ENCODE assay signal across 30 mouse cellular contexts in genomic region chr2:31929664-31930063, GRCm38 (mm10). TPM values are rescaled to one million over a fixed set of nuclear protein-coding genes. Genes with fewer than 3 reads are reported as not detected.
DNase-seq lines count a peak whose midpoint lies in the region; ATAC-seq lines count a peak whose summit lies in the region.
"Had no signal": no experiment of that assay in that cellular context is flagged by ENCODE, and none has a peak within 500 bp of the region (broad histone marks: within the 10 kb centered on the region; RNA-seq: fewer than 3 reads in every experiment).

No protein-coding gene starts in this region.

- 89% methylated on average over 3 of the region's 3 CpGs for WGBS in forebrain, embryonic 10.5 days

- peak; percentile 50 for ATAC-seq in granulocyte monocyte progenitor cell, adult 5-6 weeks (replicated peaks; ENCODE audit: poor library complexity, severe bottlenecking)
- ATAC-seq: forebrain, embryonic 13.5 days; midbrain, embryonic 15.5 days had no signal

- peaks cover 17% of the 10 kb centered on the region for H3K4me1 ChIP-seq in forebrain, embryonic 10.5 days
- H3K4me1 ChIP-seq: embryonic facial prominence, embryonic 15.5 days; kidney, embryonic 15.5 days; limb, embryonic 12.5 days; liver, embryonic 15.5 days; midbrain, embryonic 15.5 days had no signal

- DNase-seq in thymus, postnatal 0 days (ENCODE audit: low spot score): peak; percentile 63
- DNase-seq in thymus, postnatal 4 days: no peak
- DNase-seq in naive thymus-derived CD4-positive, alpha-beta T cell, adult 2 months (ENCODE audit: low read depth): peak; percentile 74
- DNase-seq in heart, postnatal 36 days: no peak
- no peak for DNase-seq in adrenal gland, postnatal 10 days
- no peak for DNase-seq in forebrain, embryonic 10.5 days (ENCODE audit: extremely low spot score, low spot score)
- DNase-seq: adrenal gland, postnatal 25 days; cerebellum, adult 11-12 months; cerebellum, postnatal 10 days; gastrocnemius, postnatal 14 days; heart, adult 2 months; heart, postnatal 10 days; kidney, adult 11 months; lung, embryonic 14.5 days; lung, postnatal 14 days; right cerebral cortex, adult 18-20 months; spleen, adult 18-20 months had no signal

- no peak overlapping the region for H3K27ac ChIP-seq in forebrain, embryonic 10.5 days
- H3K27ac ChIP-seq: embryonic facial prominence, embryonic 10.5 days; embryonic facial prominence, embryonic 15.5 days; forebrain, embryonic 13.5 days; heart, adult 2 months; heart, embryonic 13.5 days; hindbrain, embryonic 12.5 days; kidney, embryonic 15.5 days; limb, embryonic 12.5 days; liver, embryonic 15.5 days; midbrain, embryonic 10.5 days; midbrain, embryonic 15.5 days; neural tube, embryonic 12.5 days had no signal

- H3K4me3 ChIP-seq in forebrain, embryonic 10.5 days: no peak overlapping the region
- H3K4me3 ChIP-seq: embryonic facial prominence, embryonic 10.5 days; embryonic facial prominence, embryonic 15.5 days; forebrain, embryonic 13.5 days; heart, adult 2 months; heart, embryonic 13.5 days; hindbrain, embryonic 12.5 days; kidney, embryonic 15.5 days; limb, embryonic 12.5 days; liver, embryonic 15.5 days; midbrain, embryonic 10.5 days; midbrain, embryonic 15.5 days; neural tube, embryonic 12.5 days had no signal

- H3K36me3 ChIP-seq in forebrain, embryonic 10.5 days (replicated peaks): no peaks in the 10 kb centered on the region
- H3K36me3 ChIP-seq: embryonic facial prominence, embryonic 10.5 days; embryonic facial prominence, embryonic 15.5 days; heart, embryonic 13.5 days; hindbrain, embryonic 12.5 days; kidney, embryonic 15.5 days; limb, embryonic 12.5 days; liver, embryonic 15.5 days; midbrain, embryonic 10.5 days; midbrain, embryonic 15.5 days; neural tube, embryonic 12.5 days had no signal

- no peaks in the 10 kb centered on the region for H3K9me3 ChIP-seq in forebrain, embryonic 10.5 days
- H3K9me3 ChIP-seq: embryonic facial prominence, embryonic 10.5 days; embryonic facial prominence, embryonic 15.5 days; forebrain, embryonic 13.5 days; heart, embryonic 13.5 days; hindbrain, embryonic 12.5 days; kidney, embryonic 15.5 days; limb, embryonic 12.5 days; liver, embryonic 15.5 days; midbrain, embryonic 10.5 days; midbrain, embryonic 15.5 days; neural tube, embryonic 12.5 days had no signal

- intact Hi-C loops in heart, postnatal 36 days (cut with DNase I): no loop called here

- 0 out of 2 replicates have a peak, but pooled peaks cover 7% of the 10 kb centered on the region for H3K27me3 ChIP-seq in forebrain, embryonic 10.5 days (ENCODE audit: poor library complexity, severe bottlenecking)
- H3K27me3 ChIP-seq: embryonic facial prominence, embryonic 15.5 days; forebrain, embryonic 13.5 days; kidney, embryonic 15.5 days; limb, embryonic 12.5 days; midbrain, embryonic 15.5 days had no signal

RNA-seq across cellular contexts. Expression of gene Aif1l, which starts 20.3 kb away (rescaled TPM):
- polyA plus RNA-seq in thymus, postnatal 0 days (2015; fragmentation: Nextera tagmentation; extraction: Ambion mirVana): 5.0 and 6.0 TPM in 2 replicates
- total RNA-seq in granulocyte monocyte progenitor cell, adult 5-6 weeks (2014; fragmentation: Nextera tagmentation): not detected in 2 replicates
- 0.30 TPM in 1 of 2 replicates, not detected in the other for total RNA-seq in granulocyte monocyte progenitor cell, adult 5-6 weeks (2017)
- 1 to 10 TPM; 1.6 to 3.2 TPM for total RNA-seq in heart, postnatal 36 days (2021)
- 10 to 100 TPM in 1 of 2 experiments, 1 to 10 TPM in 1; 8.3 to 14.1 TPM for total RNA-seq in adrenal gland, postnatal 10 days (2021)
- polyA plus RNA-seq in forebrain, embryonic 10.5 days (2016; fragmentation: Nextera tagmentation; extraction: Ambion mirVana): 84.7 and 85.6 TPM in 2 replicates

RNA-seq across cellular contexts. Expression of gene Lamc3, which starts 42.6 kb away (rescaled TPM):
- polyA plus RNA-seq in thymus, postnatal 0 days (2015; fragmentation: Nextera tagmentation; extraction: Ambion mirVana): 0.09 and 0.21 TPM in 2 replicates
- not detected in 2 replicates for total RNA-seq in granulocyte monocyte progenitor cell, adult 5-6 weeks (2014; fragmentation: Nextera tagmentation)
- not detected in 2 replicates for total RNA-seq in granulocyte monocyte progenitor cell, adult 5-6 weeks (2017)
- 1 to 10 TPM in 1 of 2 experiments, under 1 TPM in 1; 0.67 to 1.0 TPM for total RNA-seq in heart, postnatal 36 days (2021)
- total RNA-seq in adrenal gland, postnatal 10 days (2021): 10 to 100 TPM; 11.3 to 11.4 TPM
- 4.9 and 6.8 TPM in 2 replicates for polyA plus RNA-seq in forebrain, embryonic 10.5 days (2016; fragmentation: Nextera tagmentation; extraction: Ambion mirVana)
- total RNA-seq: CH12.LX had no signal
- polyA plus RNA-seq: liver, embryonic 15.5 days had no signal

RNA-seq across cellular contexts. Expression of gene Nup214, which starts 44.6 kb away (rescaled TPM):
- 115 and 138 TPM in 2 replicates for polyA plus RNA-seq in thymus, postnatal 0 days (2015; fragmentation: Nextera tagmentation; extraction: Ambion mirVana)
- total RNA-seq in granulocyte monocyte progenitor cell, adult 5-6 weeks (2014; fragmentation: Nextera tagmentation): 91.0 and 145 TPM in 2 replicates
- 52.2 and 55.5 TPM in 2 replicates for total RNA-seq in granulocyte monocyte progenitor cell, adult 5-6 weeks (2017)
- 10 to 100 TPM; 33.4 to 34.5 TPM for total RNA-seq in heart, postnatal 36 days (2021)
- 10 to 100 TPM; 47.4 to 57.8 TPM for total RNA-seq in adrenal gland, postnatal 10 days (2021)
- polyA plus RNA-seq in forebrain, embryonic 10.5 days (2016; fragmentation: Nextera tagmentation; extraction: Ambion mirVana): 110 and 111 TPM in 2 replicates

Comparison
In these comparisons a context has a peak if more than half of its experiments do, and no peak if none do; other contexts are left out.
1. DNase-seq: peak in thymus, postnatal 0 days (single experiment) and naive thymus-derived CD4-positive, alpha-beta T cell, adult 2 months (single experiment); none in thymus, postnatal 4 days (single experiment), heart, postnatal 36 days (0 of 2), adrenal gland, postnatal 10 days (single experiment) and forebrain, embryonic 10.5 days (single experiment).
2. RNA of gene Lamc3, which starts 42.6 kb away (total RNA-seq): 11.3 to 11.4 TPM in adrenal gland, postnatal 10 days; 0.67 to 1.0 TPM in heart, postnatal 36 days and not detected in granulocyte monocyte progenitor cell, adult 5-6 weeks; every median in the first group is over 4 times any median in the second.